Mouse (Mus musculus): ENCODE data around the gene Lcp2.
"Not testable (repeated sequence)": the region's sequence is repeated elsewhere in the genome, so short reads cannot be mapped to it uniquely, and the experiment has no call there.

Gene Lcp2

GRCm38 (mm10) chr11:34087064-34087463 lies 40.3 kb downstream of the Lcp2 start:
- DNase-seq (ENCODE audit: low spot score) = no peak

- DNase-seq (ENCODE audit: low spot score) = peak; percentile 5
Observed at GRCm38 (mm10) chr11:34098422-34098821, 51.7 kb downstream of the Lcp2 start, which contains the start of gene 4930469K13Rik. Gene 4930469K13Rik, minus strand, starts transcription at chr11:34098554.

- DNase-seq (ENCODE audit: low spot score) = no peak
Observed at GRCm38 (mm10) chr11:34101827-34102226, 55.1 kb downstream of the Lcp2 start.

GRCm38 (mm10) chr11:34104919-34105318 lies 58.2 kb downstream of the Lcp2 start:
- DNase-seq (ENCODE audit: low spot score) = no peak

- no peak for DNase-seq (ENCODE audit: low spot score)
Observed at GRCm38 (mm10) chr11:34109260-34109659, 62.5 kb downstream of the Lcp2 start.

- no peak for DNase-seq (ENCODE audit: low spot score)
Observed at GRCm38 (mm10) chr11:34111940-34112339, 65.2 kb downstream of the Lcp2 start.

GRCm38 (mm10) chr11:34112781-34113380 lies 66.2 kb downstream of the Lcp2 start:
- no peak for DNase-seq (ENCODE audit: low spot score)

GRCm38 (mm10) chr11:34113760-34114159 lies 67.0 kb downstream of the Lcp2 start:
- DNase-seq (ENCODE audit: low spot score) = no peak

- no peak for DNase-seq (ENCODE audit: low spot score)
Observed at GRCm38 (mm10) chr11:34116572-34117135, 69.9 kb downstream of the Lcp2 start.

GRCm38 (mm10) chr11:34117581-34117980 lies 70.9 kb downstream of the Lcp2 start:
- DNase-seq (ENCODE audit: low spot score) = no peak

- DNase-seq (ENCODE audit: low spot score) = no peak
Observed at GRCm38 (mm10) chr11:34118319-34118718, 71.6 kb downstream of the Lcp2 start.

GRCm38 (mm10) chr11:34123147-34123546 lies 76.4 kb downstream of the Lcp2 start:
- DNase-seq (ENCODE audit: low spot score) = no peak

- no peak for DNase-seq (ENCODE audit: low spot score)
Observed at GRCm38 (mm10) chr11:34124852-34125251, 78.1 kb downstream of the Lcp2 start.

- DNase-seq (ENCODE audit: low spot score) = not testable (repeated sequence)
Observed at GRCm38 (mm10) chr11:34125727-34126126, 79.0 kb downstream of the Lcp2 start.

GRCm38 (mm10) chr11:34128412-34128811 lies 81.7 kb downstream of the Lcp2 start:
- no peak for DNase-seq (ENCODE audit: low spot score)

- no peak for DNase-seq (ENCODE audit: low spot score)
Observed at GRCm38 (mm10) chr11:34139296-34139695, 92.6 kb downstream of the Lcp2 start.
